Mouse (Mus musculus): ENCODE data around the gene Mmp15. TPM values are rescaled to one million over a fixed set of nuclear protein-coding genes. Genes with fewer than 3 reads are reported as not detected.
A peak's percentile ranks its signal among the peaks of the same experiment; 100 is the strongest.

Gene Mmp15
- polyA plus RNA-seq, 1 experiment from 2014 or later = 35.2 TPM

- no peak for ATAC-seq (replicated peaks; ENCODE audit: insufficient number of reproducible peaks, insufficient read depth, low FRiP score, low read depth)
- Histone ChIP-seq H3K36me3 (peaks cover 45% of the 10 kb centered on the region), H3K27ac (no peak overlapping the region), H3K4me2 (no peak overlapping the region), H3K4me3 (no peak overlapping the region), H3K9ac (no peak overlapping the region), H3K9me3 (replicated peaks) (no peaks in the 10 kb centered on the region), H3K27me3 (peaks cover 5% of the 10 kb centered on the region), H3K4me1 (replicated peaks) (peaks cover 43% of the 10 kb centered on the region)
- WGBS = 47% methylated on average over 5 of the region's 5 CpGs
Measured at GRCm38 (mm10) chr8:95324646-95325045, 27.4 kb upstream of the Mmp15 start.

- H3K27ac ChIP-seq = no peak overlapping the region
- WGBS = 76% methylated on average over 5 of the region's 5 CpGs
- ATAC-seq (replicated peaks; ENCODE audit: insufficient number of reproducible peaks, insufficient read depth, low FRiP score, low read depth) = no peak
- no peak overlapping the region for H3K4me2 ChIP-seq
- peaks cover 45% of the 10 kb centered on the region for H3K36me3 ChIP-seq
- peaks cover 42% of the 10 kb centered on the region for H3K4me1 ChIP-seq (replicated peaks)
- no peak overlapping the region for H3K4me3 ChIP-seq
- H3K27me3 ChIP-seq = no peaks in the 10 kb centered on the region
- H3K9me3 ChIP-seq (replicated peaks) = no peaks in the 10 kb centered on the region
- no peak overlapping the region for H3K9ac ChIP-seq
Measured at GRCm38 (mm10) chr8:95326822-95327221, 25.2 kb upstream of the Mmp15 start.

- H3K36me3 ChIP-seq = peaks cover 45% of the 10 kb centered on the region
- H3K27ac ChIP-seq = no peak overlapping the region
- no peak overlapping the region for H3K4me3 ChIP-seq
- no peak overlapping the region for H3K9ac ChIP-seq
- H3K27me3 ChIP-seq = no peaks in the 10 kb centered on the region
- H3K9me3 ChIP-seq (replicated peaks) = no peaks in the 10 kb centered on the region
- ATAC-seq (replicated peaks; ENCODE audit: insufficient number of reproducible peaks, insufficient read depth, low FRiP score, low read depth) = no peak
- H3K4me1 ChIP-seq (replicated peaks) = peaks cover 44% of the 10 kb centered on the region
- WGBS = 85% methylated on average over 46 of the region's 46 CpGs
- no peak overlapping the region for H3K4me2 ChIP-seq
Measured at GRCm38 (mm10) chr8:95327866-95328465, 24.1 kb upstream of the Mmp15 start.

- no peak for ATAC-seq (replicated peaks; ENCODE audit: insufficient number of reproducible peaks, insufficient read depth, low FRiP score, low read depth)
Measured at GRCm38 (mm10) chr8:95330367-95330766, 21.7 kb upstream of the Mmp15 start.

GRCm38 (mm10) chr8:95331156-95331719 is 20.8 kb upstream of the Mmp15 start:
- Histone ChIP-seq H3K27ac (peak overlapping the region; percentile 99), H3K27me3 (no peaks in the 10 kb centered on the region), H3K4me2 (peak overlapping the region; percentile 69), H3K4me1 (replicated peaks) (peaks cover 33% of the 10 kb centered on the region), H3K4me3 (peak overlapping the region; percentile 84), H3K36me3 (peaks cover 48% of the 10 kb centered on the region), H3K9ac (peak overlapping the region; percentile 86), H3K9me3 (replicated peaks) (no peaks in the 10 kb centered on the region)
- 0% methylated on average over 38 of the region's 38 CpGs for WGBS
- peak; percentile 17 for ATAC-seq (replicated peaks; ENCODE audit: insufficient number of reproducible peaks, insufficient read depth, low FRiP score, low read depth)

More at GRCm38 (mm10) chr8:95330367-95330766, 21.7 kb upstream of the Mmp15 start:
- peak overlapping the region; percentile 69 for H3K4me2 ChIP-seq
- H3K27me3 ChIP-seq = no peaks in the 10 kb centered on the region
- peaks cover 35% of the 10 kb centered on the region for H3K4me1 ChIP-seq (replicated peaks)
- peaks cover 56% of the 10 kb centered on the region for H3K36me3 ChIP-seq
- peak overlapping the region; percentile 84 for H3K4me3 ChIP-seq
- peak overlapping the region; percentile 86 for H3K9ac ChIP-seq
- peak overlapping the region; percentile 99 for H3K27ac ChIP-seq
- 11% methylated on average over 1 of the region's 1 CpGs for WGBS
- no peaks in the 10 kb centered on the region for H3K9me3 ChIP-seq (replicated peaks)

- Histone ChIP-seq H3K36me3 (peaks cover 41% of the 10 kb centered on the region), H3K9ac (peak within 1 kb of the TSS; percentile 86), H3K9me3 (replicated peaks) (no peaks in the 10 kb centered on the region), H3K27me3 (no peaks in the 10 kb centered on the region), H3K27ac (peak within 1 kb of the TSS; percentile 99), H3K4me2 (peak within 1 kb of the TSS; percentile 69), H3K4me3 (peak within 1 kb of the TSS; percentile 84), H3K4me1 (replicated peaks) (peaks cover 29% of the 10 kb centered on the region)
- WGBS = under 1% methylated on average over 76 of the region's 80 CpGs
- ATAC-seq (replicated peaks; ENCODE audit: insufficient number of reproducible peaks, insufficient read depth, low FRiP score, low read depth) = peak; percentile 92
Measured at GRCm38 (mm10) chr8:95331720-95332436, 20.2 kb upstream of the Mmp15 start, which contains the start of the genes Zfp319 and Usb1. Gene Zfp319 (minus strand): TSS chr8:95331950. Gene Usb1 (plus strand): TSS chr8:95332284.

GRCm38 (mm10) chr8:95332437-95333199 is 19.4 kb upstream of the Mmp15 start:
- peak overlapping the region; percentile 99 for H3K27ac ChIP-seq
- no peaks in the 10 kb centered on the region for H3K27me3 ChIP-seq
- H3K36me3 ChIP-seq = peaks cover 40% of the 10 kb centered on the region
- peak overlapping the region; percentile 69 for H3K4me2 ChIP-seq
- no peak for ATAC-seq (replicated peaks; ENCODE audit: insufficient number of reproducible peaks, insufficient read depth, low FRiP score, low read depth)
- peaks cover 24% of the 10 kb centered on the region for H3K4me1 ChIP-seq (replicated peaks)
- H3K4me3 ChIP-seq = peak overlapping the region; percentile 84
- H3K9ac ChIP-seq = peak overlapping the region; percentile 86
- 23% methylated on average over 21 of the region's 21 CpGs for WGBS
- H3K9me3 ChIP-seq (replicated peaks) = no peaks in the 10 kb centered on the region

GRCm38 (mm10) chr8:95335706-95336105 is 16.4 kb upstream of the Mmp15 start:
- Histone ChIP-seq H3K4me1 (replicated peaks) (peaks cover 12% of the 10 kb centered on the region), H3K4me2 (no peak overlapping the region), H3K9ac (no peak overlapping the region), H3K27ac (no peak overlapping the region), H3K4me3 (no peak overlapping the region), H3K9me3 (replicated peaks) (no peaks in the 10 kb centered on the region), H3K27me3 (no peaks in the 10 kb centered on the region), H3K36me3 (peaks cover 47% of the 10 kb centered on the region)
- ATAC-seq (replicated peaks; ENCODE audit: insufficient number of reproducible peaks, insufficient read depth, low FRiP score, low read depth) = no peak
- WGBS = 84% methylated on average over 1 of the region's 1 CpGs

GRCm38 (mm10) chr8:95336363-95336762 is 15.7 kb upstream of the Mmp15 start:
- Histone ChIP-seq H3K36me3 (peaks cover 47% of the 10 kb centered on the region), H3K4me1 (replicated peaks) (peaks cover 10% of the 10 kb centered on the region), H3K27ac (no peak overlapping the region), H3K27me3 (no peaks in the 10 kb centered on the region), H3K9me3 (replicated peaks) (no peaks in the 10 kb centered on the region), H3K9ac (no peak overlapping the region), H3K4me2 (no peak overlapping the region), H3K4me3 (no peak overlapping the region)
- ATAC-seq (replicated peaks; ENCODE audit: insufficient number of reproducible peaks, insufficient read depth, low FRiP score, low read depth) = no peak

GRCm38 (mm10) chr8:95341721-95342120 is 10.3 kb upstream of the Mmp15 start:
- no peak overlapping the region for H3K9ac ChIP-seq
- no peak overlapping the region for H3K4me3 ChIP-seq
- H3K36me3 ChIP-seq = peaks cover 71% of the 10 kb centered on the region
- no peak overlapping the region for H3K4me2 ChIP-seq
- no peaks in the 10 kb centered on the region for H3K9me3 ChIP-seq (replicated peaks)
- H3K27me3 ChIP-seq = no peaks in the 10 kb centered on the region
- H3K4me1 ChIP-seq (replicated peaks) = peaks cover 12% of the 10 kb centered on the region
- no peak; the same call in 1 of the 2 replicates for ATAC-seq (replicated peaks; ENCODE audit: insufficient number of reproducible peaks, insufficient read depth, low FRiP score, low read depth)
- 55% methylated on average over 5 of the region's 5 CpGs for WGBS
- H3K27ac ChIP-seq = peak overlapping the region; percentile 50

GRCm38 (mm10) chr8:95344668-95345067 is 7.4 kb upstream of the Mmp15 start:
- peaks cover 35% of the 10 kb centered on the region for H3K4me1 ChIP-seq (replicated peaks)
- WGBS = 72% methylated on average over 6 of the region's 6 CpGs
- peaks cover 49% of the 10 kb centered on the region for H3K36me3 ChIP-seq
- H3K9ac ChIP-seq = no peak overlapping the region
- no peaks in the 10 kb centered on the region for H3K27me3 ChIP-seq
- H3K27ac ChIP-seq = no peak overlapping the region
- no peak overlapping the region for H3K4me2 ChIP-seq
- ATAC-seq (replicated peaks; ENCODE audit: insufficient number of reproducible peaks, insufficient read depth, low FRiP score, low read depth) = no peak
- H3K4me3 ChIP-seq = no peak overlapping the region
- no peaks in the 10 kb centered on the region for H3K9me3 ChIP-seq (replicated peaks)

Measured in heart, embryonic 15.5 days (tissue).